ENCODE assay signal across 15 mouse cellular contexts in genomic region chr9:55525716-55526115, GRCm38 (mm10). TPM values are rescaled to one million over a fixed set of nuclear protein-coding genes. Genes with fewer than 3 reads are reported as not detected.
DNase-seq lines count a peak whose midpoint lies in the region; ATAC-seq and TF ChIP-seq lines count a peak whose summit lies in the region.
"Had no signal": no experiment of that assay in that cellular context is flagged by ENCODE, and none has a peak within 500 bp of the region (broad histone marks: within the 10 kb centered on the region; RNA-seq: fewer than 3 reads in every experiment).

No protein-coding gene starts in this region.

- H3K36me3 ChIP-seq in heart, postnatal 0 days (replicated peaks; ENCODE audit: control insufficient read depth, insufficient read depth, low read length): no peaks in the 10 kb centered on the region
- H3K36me3 ChIP-seq in testis, adult 2 months (ENCODE audit: control insufficient read depth, insufficient read depth, low read length): no peaks in the 10 kb centered on the region
- H3K36me3 ChIP-seq: embryonic facial prominence, embryonic 15.5 days; hindbrain, embryonic 15.5 days; neural tube, embryonic 13.5 days had no signal

- intact Hi-C loops in heart, postnatal 10 days (cut with DNase I): no loop called here

- TF ChIP-seq CTCF in heart, postnatal 0 days (IDR thresholded peaks at IDR 0.05; ENCODE audit: low read depth): peak; percentile 28
- peak; percentile 62; the same call in 1 of the 2 replicates for TF ChIP-seq CTCF in testis, adult 2 months (IDR thresholded peaks at IDR 0.05; ENCODE audit: control insufficient read depth, insufficient read depth, insufficient replicate concordance, low read depth, low read length)

- WGBS in heart, postnatal 0 days: 42% methylated on average over 4 of the region's 4 CpGs

- TF ChIP-seq POLR2A in testis, adult 2 months (IDR thresholded peaks at IDR 0.05; ENCODE audit: control insufficient read depth, low read depth, low read length): no peak

- no peak for TF ChIP-seq EP300 in heart, postnatal 0 days (IDR thresholded peaks at IDR 0.05; ENCODE audit: low read depth)

- H3K27ac ChIP-seq in heart, postnatal 0 days (ENCODE audit: low read depth): no peak overlapping the region
- no peak overlapping the region for H3K27ac ChIP-seq in testis, adult 2 months (ENCODE audit: control insufficient read depth, insufficient read depth, low read depth, low read length)
- H3K27ac ChIP-seq: embryonic facial prominence, embryonic 15.5 days; hindbrain, embryonic 15.5 days; macrophage; neural tube, embryonic 13.5 days had no signal

- H3K9me3 ChIP-seq in heart, postnatal 0 days (replicated peaks; ENCODE audit: control insufficient read depth, low read length): no peaks in the 10 kb centered on the region
- H3K9me3 ChIP-seq: embryonic facial prominence, embryonic 15.5 days; hindbrain, embryonic 15.5 days; neural tube, embryonic 13.5 days had no signal

- no peaks in the 10 kb centered on the region for H3K4me1 ChIP-seq in heart, postnatal 0 days (ENCODE audit: control insufficient read depth, insufficient read depth)
- no peaks in the 10 kb centered on the region for H3K4me1 ChIP-seq in testis, adult 2 months (ENCODE audit: control insufficient read depth, insufficient read depth, low read length)
- H3K4me1 ChIP-seq: embryonic facial prominence, embryonic 15.5 days; hindbrain, embryonic 15.5 days; neural tube, embryonic 13.5 days had no signal

- no peak overlapping the region for H3K4me3 ChIP-seq in heart, postnatal 0 days (ENCODE audit: low read depth, low read length)
- H3K4me3 ChIP-seq in testis, adult 2 months (ENCODE audit: control insufficient read depth, low read depth, low read length): no peak overlapping the region
- H3K4me3 ChIP-seq: embryonic facial prominence, embryonic 15.5 days; hindbrain, embryonic 15.5 days; neural tube, embryonic 13.5 days had no signal

- no peak for ATAC-seq in heart, postnatal 0 days (ENCODE audit: insufficient read depth, low read depth)

- H3K27me3 ChIP-seq in heart, postnatal 0 days (ENCODE audit: control insufficient read depth, insufficient read depth, low read length): no peaks in the 10 kb centered on the region
- no peaks in the 10 kb centered on the region for H3K27me3 ChIP-seq in testis, adult 2 months (ENCODE audit: control insufficient read depth, insufficient read depth, low read length)
- H3K27me3 ChIP-seq: embryonic facial prominence, embryonic 15.5 days had no signal

- no peak for DNase-seq in heart, postnatal 0 days (ENCODE audit: low spot score)
- DNase-seq in heart, postnatal 10 days: no peak
- no peak for DNase-seq in testis, postnatal 10 days (ENCODE audit: low spot score)
- DNase-seq in c-Kit-positive CD71-positive TER-119-positive erythroid progenitor cells, embryonic 14.5 days (ENCODE audit: low spot score): peak; percentile 40
- peak; percentile 55 for DNase-seq in thymus, postnatal 4 days
- DNase-seq in frontal cortex, adult 2 months (ENCODE audit: extremely low spot score in 1 of 2, low spot score in 1 of 2): no peak
- DNase-seq in urinary bladder, postnatal 25 days (ENCODE audit: low spot score): no peak
- DNase-seq: gastrocnemius, postnatal 25 days; spleen, adult 18-20 months had no signal

- H3K9ac ChIP-seq in heart, postnatal 0 days (replicated peaks; ENCODE audit: low read depth, low read length): no peak overlapping the region
- H3K9ac ChIP-seq: embryonic facial prominence, embryonic 15.5 days; hindbrain, embryonic 15.5 days; neural tube, embryonic 13.5 days had no signal

- no peak overlapping the region for H3K4me2 ChIP-seq in heart, postnatal 0 days (ENCODE audit: low read depth, low read length)
- H3K4me2 ChIP-seq: embryonic facial prominence, embryonic 15.5 days; hindbrain, embryonic 15.5 days; neural tube, embryonic 13.5 days had no signal

RNA-seq across cellular contexts. Expression of gene Isl2, which starts 12.8 kb away (rescaled TPM):
- not detected in 2 replicates for total RNA-seq in heart, postnatal 0 days (2014; rRNA removed; ENCODE audit: low replicate concordance)
- polyA plus RNA-seq in heart, postnatal 0 days (2015; fragmentation: Nextera tagmentation; extraction: Ambion mirVana): not detected in 2 replicates
- total RNA-seq in heart, postnatal 10 days (2021): not detected
- polyA plus RNA-seq in testis, adult 2 months (2012; rRNA removed): 0.30 and 0.43 TPM in 2 replicates
- not detected in 2 replicates for polyA plus RNA-seq in frontal cortex, adult 2 months (2012; rRNA removed)
- total RNA-seq: gastrocnemius, postnatal 25 days; layer of hippocampus, postnatal 14 days had no signal
- polyA plus RNA-seq: macrophage had no signal

RNA-seq across cellular contexts. Expression of gene Etfa, which starts 13.7 kb away (rescaled TPM):
- total RNA-seq in heart, postnatal 0 days (2014; rRNA removed; ENCODE audit: low replicate concordance): 85.6 and 94.5 TPM in 2 replicates
- 929 and 949 TPM in 2 replicates for polyA plus RNA-seq in heart, postnatal 0 days (2015; fragmentation: Nextera tagmentation; extraction: Ambion mirVana)
- total RNA-seq in heart, postnatal 10 days (2021): 100 to 1,000 TPM; 704 to 707 TPM
- polyA plus RNA-seq in testis, adult 2 months (2012; rRNA removed): 13.7 and 16.7 TPM in 2 replicates
- 37.7 and 48.5 TPM in 2 replicates for polyA plus RNA-seq in frontal cortex, adult 2 months (2012; rRNA removed)

Comparison
In these comparisons a context has a peak if more than half of its experiments do, and no peak if none do; other contexts are left out.
1. DNase-seq: peak in c-Kit-positive CD71-positive TER-119-positive erythroid progenitor cells, embryonic 14.5 days (single experiment) and thymus, postnatal 4 days (single experiment); none in heart, postnatal 0 days (single experiment), heart, postnatal 10 days (0 of 2), testis, postnatal 10 days (single experiment), frontal cortex, adult 2 months (0 of 2) and urinary bladder, postnatal 25 days (single experiment).
2. RNA of gene Etfa, which starts 13.7 kb away (polyA plus RNA-seq): 929 to 949 TPM in heart, postnatal 0 days; 37.7 to 48.5 TPM in frontal cortex, adult 2 months and 13.7 to 16.7 TPM in testis, adult 2 months; every median in the first group is over 10 times any median in the second.